16 mouse cellular contexts compared by ENCODE assay signal in genomic region chr5:120137038-120137437, GRCm38 (mm10). TPM values are rescaled to one million over a fixed set of nuclear protein-coding genes. Genes with fewer than 3 reads are reported as not detected.
A peak's percentile ranks its signal among the peaks of the same experiment; 100 is the strongest.
DNase-seq lines count a peak whose midpoint lies in the region; ATAC-seq and TF ChIP-seq lines count a peak whose summit lies in the region.
"Had no signal": no experiment of that assay in that cellular context is flagged by ENCODE, and none has a peak within 500 bp of the region (broad histone marks: within the 10 kb centered on the region; RNA-seq: fewer than 3 reads in every experiment).

No protein-coding gene starts in this region.

- DNase-seq in lung, embryonic 14.5 days = no peak
- DNase-seq in lung, postnatal 25 days (ENCODE audit: low spot score) = no peak
- DNase-seq in liver, embryonic 11.5 days (ENCODE audit: low spot score) = no peak
- DNase-seq in left cerebral cortex, adult 8-10 months (ENCODE audit: low spot score in 2 of 2) = no peak
- no peak for DNase-seq in gastrocnemius, postnatal 14 days
- no peak for DNase-seq in layer of hippocampus, postnatal 14 days (ENCODE audit: low spot score in 2 of 2)
- DNase-seq: adrenal gland, postnatal 14 days; cerebellum, adult 9-10 months; thymus, postnatal 4 days had no signal

- no peak overlapping the region for H3K4me3 ChIP-seq in lung, embryonic 14.5 days (ENCODE audit: low read depth, low read length)
- 0 out of 2 replicates have a peak overlapping the region, but pooled peaks have one; percentile 3 for H3K4me3 ChIP-seq in liver, embryonic 11.5 days (ENCODE audit: low read depth, low read length)
- no peak overlapping the region for H3K4me3 ChIP-seq in midbrain, embryonic 13.5 days (replicated peaks)
- H3K4me3 ChIP-seq: intestine, embryonic 15.5 days; kidney, embryonic 15.5 days; limb, embryonic 15.5 days; neural tube, embryonic 15.5 days had no signal

- no peaks in the 10 kb centered on the region for H3K4me1 ChIP-seq in lung, embryonic 14.5 days (ENCODE audit: insufficient read depth)
- H3K4me1 ChIP-seq in liver, embryonic 11.5 days (replicated peaks; ENCODE audit: control insufficient read depth, insufficient read depth, low read length) = peaks cover 46% of the 10 kb centered on the region
- H3K4me1 ChIP-seq in midbrain, embryonic 13.5 days (replicated peaks) = peaks cover 18% of the 10 kb centered on the region
- H3K4me1 ChIP-seq: intestine, embryonic 15.5 days; limb, embryonic 15.5 days had no signal

- intact Hi-C loops in gastrocnemius, postnatal 14 days (cut with DNase I; ENCODE audit: low total_unique reads) = no loop called here

- no peak for ATAC-seq in lung, embryonic 14.5 days (ENCODE audit: insufficient read depth)
- peak; percentile 22 for ATAC-seq in erythroblast, adult 5-6 weeks (replicated peaks; ENCODE audit: low FRiP score, poor library complexity, severe bottlenecking)
- ATAC-seq in liver, embryonic 11.5 days (replicated peaks; ENCODE audit: low FRiP score) = peak; percentile 44
- ATAC-seq in midbrain, embryonic 13.5 days = 0 out of 2 replicates have a peak, but pooled peaks have one; percentile 4

- no peak for TF ChIP-seq CTCF in lung, embryonic 14.5 days (IDR thresholded peaks at IDR 0.05; ENCODE audit: low read depth)

- 89% methylated on average over 5 of the region's 5 CpGs for WGBS in lung, embryonic 14.5 days
- 68% methylated on average over 5 of the region's 5 CpGs for WGBS in liver, embryonic 11.5 days
- WGBS in midbrain, embryonic 13.5 days = 94% methylated on average over 5 of the region's 5 CpGs

- no peak overlapping the region for H3K4me2 ChIP-seq in lung, embryonic 14.5 days
- peak overlapping the region; percentile 62 for H3K4me2 ChIP-seq in liver, embryonic 11.5 days
- no peak overlapping the region for H3K4me2 ChIP-seq in midbrain, embryonic 13.5 days (replicated peaks)
- H3K4me2 ChIP-seq: intestine, embryonic 15.5 days; kidney, embryonic 15.5 days; limb, embryonic 15.5 days; neural tube, embryonic 15.5 days had no signal

- H3K9ac ChIP-seq in lung, embryonic 14.5 days = no peak overlapping the region
- H3K9ac ChIP-seq in liver, embryonic 11.5 days (ENCODE audit: low read depth, low read length) = peak overlapping the region; percentile 58
- H3K9ac ChIP-seq in midbrain, embryonic 13.5 days (replicated peaks) = no peak overlapping the region
- H3K9ac ChIP-seq: intestine, embryonic 15.5 days; kidney, embryonic 15.5 days; limb, embryonic 15.5 days; neural tube, embryonic 15.5 days had no signal

- no peaks in the 10 kb centered on the region for H3K9me3 ChIP-seq in lung, embryonic 14.5 days (ENCODE audit: low read depth, low read length)
- no peaks in the 10 kb centered on the region for H3K9me3 ChIP-seq in liver, embryonic 11.5 days (ENCODE audit: control insufficient read depth, low read length)
- no peaks in the 10 kb centered on the region for H3K9me3 ChIP-seq in midbrain, embryonic 13.5 days
- H3K9me3 ChIP-seq: intestine, embryonic 15.5 days; kidney, embryonic 15.5 days; limb, embryonic 15.5 days; neural tube, embryonic 15.5 days had no signal

- H3K36me3 ChIP-seq in lung, embryonic 14.5 days (ENCODE audit: insufficient read depth) = peaks cover 31% of the 10 kb centered on the region
- H3K36me3 ChIP-seq in liver, embryonic 11.5 days (ENCODE audit: control insufficient read depth, insufficient read depth, low read length) = peaks cover 7% of the 10 kb centered on the region; the same call in 1 of the 2 replicates
- H3K36me3 ChIP-seq in midbrain, embryonic 13.5 days = peaks cover 33% of the 10 kb centered on the region

- H3K27me3 ChIP-seq in lung, embryonic 14.5 days (ENCODE audit: insufficient read depth, low read length) = no peaks in the 10 kb centered on the region
- no peaks in the 10 kb centered on the region for H3K27me3 ChIP-seq in liver, embryonic 11.5 days (replicated peaks; ENCODE audit: control insufficient read depth, insufficient read depth, low read length)
- peaks cover 12% of the 10 kb centered on the region; the same call in 1 of the 2 replicates for H3K27me3 ChIP-seq in midbrain, embryonic 13.5 days
- H3K27me3 ChIP-seq: intestine, embryonic 15.5 days; kidney, embryonic 15.5 days; limb, embryonic 15.5 days; neural tube, embryonic 15.5 days had no signal

- peak overlapping the region; percentile 20; the same call in 1 of the 2 replicates for H3K27ac ChIP-seq in lung, embryonic 14.5 days (ENCODE audit: low read depth)
- H3K27ac ChIP-seq in liver, embryonic 11.5 days (ENCODE audit: low read depth, low read length) = peak overlapping the region; percentile 90
- H3K27ac ChIP-seq in midbrain, embryonic 13.5 days = peak overlapping the region; percentile 79
- H3K27ac ChIP-seq: intestine, embryonic 15.5 days; kidney, embryonic 15.5 days; limb, embryonic 15.5 days; macrophage; neural tube, embryonic 15.5 days had no signal

RNA-seq across cellular contexts. Expression of gene Rbm19, which starts 20.8 kb away (rescaled TPM):
- polyA plus RNA-seq in lung, embryonic 14.5 days (2014; fragmentation: Nextera tagmentation; extraction: Ambion mirVana) = 23.0 and 26.9 TPM in 2 replicates
- total RNA-seq in erythroblast, adult 5-6 weeks (2015; ENCODE audit: low replicate concordance) = 2.1 and 4.0 TPM in 2 replicates
- total RNA-seq in erythroblast, adult 5-6 weeks (2017; ENCODE audit: low replicate concordance) = 3.3 and 4.6 TPM in 2 replicates
- 31.8 and 35.1 TPM in 2 replicates for polyA plus RNA-seq in liver, embryonic 11.5 days (2014; fragmentation: Nextera tagmentation; extraction: Ambion mirVana)
- 18.8 and 19.1 TPM in 2 replicates for polyA plus RNA-seq in midbrain, embryonic 13.5 days (2015; fragmentation: Nextera tagmentation; extraction: Ambion mirVana)
- 10 to 100 TPM; 12.0 to 20.3 (median 19.7) TPM for total RNA-seq in left cerebral cortex, adult 8-10 months (2022)
- 10 to 100 TPM; 14.4 to 18.6 TPM for total RNA-seq in gastrocnemius, postnatal 14 days (2021)
- total RNA-seq in layer of hippocampus, postnatal 14 days (2021) = 10 to 100 TPM; 20.3 to 23.9 TPM

Comparison
In these comparisons a context has a peak if more than half of its experiments do, and no peak if none do; other contexts are left out.
1. H3K27ac ChIP-seq: peak in every context shown above with its lines; median percentile 90 in liver, embryonic 11.5 days; 79 in midbrain, embryonic 13.5 days; 20 in lung, embryonic 14.5 days.